Mouse (Mus musculus): ENCODE data around the gene Lcn6. TPM values are rescaled to one million over a fixed set of nuclear protein-coding genes. Genes with fewer than 3 reads are reported as not detected.
"Not testable (repeated sequence)": the region's sequence is repeated elsewhere in the genome, so short reads cannot be mapped to it uniquely, and the experiment has no call there.

Lcn6 gene
- total RNA-seq, 2 experiments from 2014 or later: not detected

- DNase-seq; intact Hi-C loops (cut with DNase I): not testable (repeated sequence)
Measured at GRCm38 (mm10) chr2:25699743-25700142, 23.2 kb downstream of the Lcn6 start, which contains the start of gene Obp2a. Obp2a (plus strand) TSS chr2:25700043.

GRCm38 (mm10) chr2:25701001-25701400, 24.4 kb downstream of the Lcn6 start:
- intact Hi-C loops (cut with DNase I): no loop called here

GRCm38 (mm10) chr2:25703706-25704105, 27.1 kb downstream of the Lcn6 start:
- intact Hi-C loops (cut with DNase I): no loop called here
- no peak for DNase-seq

More at GRCm38 (mm10) chr2:25701001-25701400, 24.4 kb downstream of the Lcn6 start:
- DNase-seq: no peak

- intact Hi-C loops (cut with DNase I): loop anchor here (5.0 kb wide), 1 partner anchor 70 kb away; no protein-coding TSS in a partner anchor
- DNase-seq: peak; percentile 63 to 69
Measured at GRCm38 (mm10) chr2:25706643-25707481, 30.3 kb downstream of the Lcn6 start, which contains the start of gene Bmyc. Bmyc (plus strand) TSS chr2:25706739.

- intact Hi-C loops (cut with DNase I): loop anchor here (5.0 kb wide), 1 partner anchor 71 kb away; no protein-coding TSS in a partner anchor
- no peak for DNase-seq
Measured at GRCm38 (mm10) chr2:25708121-25708520, 31.5 kb downstream of the Lcn6 start.

GRCm38 (mm10) chr2:25709056-25709455, 32.5 kb downstream of the Lcn6 start:
- not testable (repeated sequence) for DNase-seq
- intact Hi-C loops (cut with DNase I): loop anchor here (5.0 kb wide), 1 partner anchor 72 kb away; no protein-coding TSS in a partner anchor

GRCm38 (mm10) chr2:25709791-25710190, 33.2 kb downstream of the Lcn6 start:
- not testable (repeated sequence) for DNase-seq
- intact Hi-C loops (cut with DNase I): loop anchor here (5.0 kb wide), 1 partner anchor 72 kb away; no protein-coding TSS in a partner anchor

GRCm38 (mm10) chr2:25711641-25712040, 35.1 kb downstream of the Lcn6 start:
- DNase-seq; intact Hi-C loops (cut with DNase I): not testable (repeated sequence)

- DNase-seq: no peak
- intact Hi-C loops (cut with DNase I): no loop called here
Measured at GRCm38 (mm10) chr2:25717222-25717621, 40.6 kb downstream of the Lcn6 start.

Other genes with a start within 250 kb of the Lcn6 start
- 10 to 100 TPM; 12.3 to 16.5 TPM for gene Abca2, start 248.1 kb upstream of the Lcn6 start, total RNA-seq (2021)
- gene Clic3, start 219.9 kb upstream of the Lcn6 start, total RNA-seq (2021): under 1 TPM; 0.35 to 0.46 TPM
- gene Paxx, start 215.7 kb upstream of the Lcn6 start, total RNA-seq (2021): 10 to 100 TPM; 13.4 to 13.6 TPM
- under 1 TPM in 1 of 2 experiments, not detected in 1; 0.39 TPM for gene Ptgds, start 206.7 kb upstream of the Lcn6 start, total RNA-seq (2021)
- not detected for gene Lcn12, start 182.9 kb upstream of the Lcn6 start, total RNA-seq (2021)
- gene Fbxw5, start 176.0 kb upstream of the Lcn6 start, total RNA-seq (2021): 10 to 100 TPM; 75.3 to 83.6 TPM
- gene C8g, start 175.1 kb upstream of the Lcn6 start, total RNA-seq (2021): 1 to 10 TPM; 1.4 to 1.5 TPM
- gene Traf2, start 129.8 kb upstream of the Lcn6 start, total RNA-seq (2021): 10 to 100 TPM in 1 of 2 experiments, 1 to 10 TPM in 1; 9.8 to 11.5 TPM
- gene Edf1, start 118.9 kb upstream of the Lcn6 start, total RNA-seq (2021): 100 to 1,000 TPM; 139 to 157 TPM
- gene Mamdc4, start 101.9 kb upstream of the Lcn6 start, total RNA-seq (2021): 1 to 10 TPM in 1 of 2 experiments, under 1 TPM in 1; 0.74 to 4.7 TPM
- gene Phpt1, start 101.6 kb upstream of the Lcn6 start, total RNA-seq (2021): 10 to 100 TPM; 50.2 to 53.9 TPM
- not detected for gene Ajm1, start 95.0 kb upstream of the Lcn6 start, total RNA-seq (2021)
- 10 to 100 TPM; 74.4 to 75.9 TPM for gene Rabl6, start 68.3 kb upstream of the Lcn6 start, total RNA-seq (2021)
- gene Ccdc183, start 59.1 kb upstream of the Lcn6 start, total RNA-seq (2021): not detected
- 10 to 100 TPM; 11.1 to 18.7 TPM for gene Tmem141, start 54.8 kb upstream of the Lcn6 start, total RNA-seq (2021)
- gene Fcna, start 48.8 kb upstream of the Lcn6 start, total RNA-seq (2021): 1 to 10 TPM; 2.3 to 3.3 TPM
- gene Lcn8, start 23.7 kb upstream of the Lcn6 start, total RNA-seq (2021): 10 to 100 TPM; 12.7 to 13.6 TPM
- not detected for gene Lcn5, start 18.8 kb upstream of the Lcn6 start, total RNA-seq (2021)
- gene Lcn10, start 5.9 kb downstream of the Lcn6 start, total RNA-seq (2021): not detected
- not detected for gene Obp2a, start 23.3 kb downstream of the Lcn6 start, total RNA-seq (2021)
- 10 to 100 TPM; 15.4 to 16.3 TPM for gene Bmyc, start 30.0 kb downstream of the Lcn6 start, total RNA-seq (2021)
- not detected for gene Obp2b, start 60.2 kb downstream of the Lcn6 start, total RNA-seq (2021)
- gene Lcn3, start 88.8 kb downstream of the Lcn6 start, total RNA-seq (2021): not detected
- gene Lcn11, start 100.2 kb downstream of the Lcn6 start, total RNA-seq (2021): not detected
- gene Gm13539, start 105.5 kb downstream of the Lcn6 start, total RNA-seq (2021): not detected
- not detected for gene Glt6d1, start 139.1 kb downstream of the Lcn6 start, total RNA-seq (2021)
- not detected for gene Lcn9, start 146.4 kb downstream of the Lcn6 start, total RNA-seq (2021)
- not detected for gene Sohlh1, start 170.5 kb downstream of the Lcn6 start, total RNA-seq (2021)
- gene Kcnt1, start 186.9 kb downstream of the Lcn6 start, total RNA-seq (2021): under 1 TPM in 1 of 2 experiments, not detected in 1; 0.20 TPM

Measured in gastrocnemius, postnatal 36 days (tissue).